ENCODE assay signal across 12 mouse cellular contexts in the genomic region with DNA sequence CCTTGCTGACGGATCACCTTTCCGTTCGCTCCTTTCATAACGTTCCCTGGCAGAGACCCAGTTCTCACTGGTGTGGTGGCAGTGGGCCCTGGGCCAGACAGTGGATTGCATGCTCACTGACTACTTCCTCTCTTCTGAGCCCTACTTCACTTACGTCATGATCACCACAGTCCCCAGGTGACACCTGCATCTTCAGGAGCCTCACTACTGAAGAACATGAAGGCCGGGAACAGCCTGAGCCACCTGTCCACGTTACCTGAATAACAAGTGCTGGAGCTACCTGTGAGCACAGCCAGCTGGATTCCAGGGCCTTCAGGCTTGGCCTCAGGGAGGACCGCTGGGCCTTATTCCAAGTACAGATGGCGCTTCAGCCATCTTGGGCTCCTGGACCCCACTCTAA. TPM values are rescaled to one million over a fixed set of nuclear protein-coding genes. Genes with fewer than 3 reads are reported as not detected.
DNase-seq lines count a peak whose midpoint lies in the region; ATAC-seq and TF ChIP-seq lines count a peak whose summit lies in the region.
"Had no signal": no experiment of that assay in that cellular context is flagged by ENCODE, and none has a peak within 500 bp of the region (broad histone marks: within the 10 kb centered on the region; RNA-seq: fewer than 3 reads in every experiment).

No protein-coding gene starts in this region.

- H3K36me3 ChIP-seq in lung, postnatal 0 days (ENCODE audit: insufficient read depth, low read length): no peaks in the 10 kb centered on the region
- no peaks in the 10 kb centered on the region for H3K36me3 ChIP-seq in midbrain, embryonic 16.5 days (ENCODE audit: control insufficient read depth, insufficient read depth, low read length)
- no peaks in the 10 kb centered on the region for H3K36me3 ChIP-seq in forebrain, embryonic 13.5 days (ENCODE audit: poor library complexity, severe bottlenecking)
- H3K36me3 ChIP-seq: liver, embryonic 12.5 days; neural tube, embryonic 13.5 days had no signal

- no peak overlapping the region for H3K4me3 ChIP-seq in lung, postnatal 0 days (ENCODE audit: low read depth, low read length)
- no peak overlapping the region for H3K4me3 ChIP-seq in midbrain, embryonic 16.5 days (ENCODE audit: low read depth, low read length)
- no peak overlapping the region for H3K4me3 ChIP-seq in forebrain, embryonic 13.5 days
- H3K4me3 ChIP-seq: liver, embryonic 12.5 days; neural tube, embryonic 13.5 days had no signal

- DNase-seq in heart, adult 11 months: peak; percentile 87
- DNase-seq in heart, postnatal 36 days: no peak
- DNase-seq in A20 (ENCODE audit: low read depth, low spot score): peak; percentile 26
- peak; percentile 50 for DNase-seq in cerebellum, adult 9-11 months
- peak; percentile 60 for DNase-seq in lung, postnatal 0 days (ENCODE audit: low spot score)
- DNase-seq in gastrocnemius, postnatal 10 days: no peak
- DNase-seq: heart, postnatal 4 days had no signal

- no peak for TF ChIP-seq CTCF in lung, postnatal 0 days (IDR thresholded peaks at IDR 0.05)

- H3K4me1 ChIP-seq in lung, postnatal 0 days (ENCODE audit: insufficient read depth, low read depth, low read length): peaks cover 11% of the 10 kb centered on the region; the same call in 1 of the 2 replicates
- 0 out of 2 replicates have a peak, but pooled peaks cover 2% of the 10 kb centered on the region for H3K4me1 ChIP-seq in midbrain, embryonic 16.5 days (ENCODE audit: control insufficient read depth, insufficient read depth, low read length)
- peaks cover 42% of the 10 kb centered on the region for H3K4me1 ChIP-seq in forebrain, embryonic 13.5 days

- intact Hi-C loops in heart, postnatal 36 days (cut with DNase I): loop anchor here (5.0 kb wide), 1 partner anchor 316 kb away; no protein-coding TSS in a partner anchor

- H3K27me3 ChIP-seq in lung, postnatal 0 days (replicated peaks; ENCODE audit: insufficient read depth, low read length): peaks cover 16% of the 10 kb centered on the region; the same call in 1 of the 2 replicates
- H3K27me3 ChIP-seq in midbrain, embryonic 16.5 days (ENCODE audit: control insufficient read depth, insufficient read depth, low read depth, low read length): no peaks in the 10 kb centered on the region; the same call in none of the 2 replicates
- peaks cover 20% of the 10 kb centered on the region for H3K27me3 ChIP-seq in forebrain, embryonic 13.5 days

- no peak overlapping the region for H3K27ac ChIP-seq in lung, postnatal 0 days (ENCODE audit: low read length)
- H3K27ac ChIP-seq in midbrain, embryonic 16.5 days (ENCODE audit: low read length): no peak overlapping the region
- no peak overlapping the region for H3K27ac ChIP-seq in forebrain, embryonic 13.5 days
- H3K27ac ChIP-seq: liver, embryonic 12.5 days; neural tube, embryonic 13.5 days had no signal

- no peak overlapping the region for H3K4me2 ChIP-seq in lung, postnatal 0 days (replicated peaks; ENCODE audit: low read depth, low read length)
- no peak overlapping the region for H3K4me2 ChIP-seq in midbrain, embryonic 16.5 days (ENCODE audit: low read length)
- no peak overlapping the region for H3K4me2 ChIP-seq in forebrain, embryonic 13.5 days
- H3K4me2 ChIP-seq: liver, embryonic 12.5 days; neural tube, embryonic 13.5 days had no signal

- TF ChIP-seq EP300 in lung, postnatal 0 days (IDR thresholded peaks at IDR 0.05): no peak

- 51% methylated on average over 9 of the region's 9 CpGs for WGBS in lung, postnatal 0 days
- 89% methylated on average over 9 of the region's 9 CpGs for WGBS in midbrain, embryonic 16.5 days
- WGBS in forebrain, embryonic 13.5 days: 69% methylated on average over 9 of the region's 9 CpGs

- H3K9me3 ChIP-seq in lung, postnatal 0 days (ENCODE audit: low read length): no peaks in the 10 kb centered on the region
- H3K9me3 ChIP-seq in midbrain, embryonic 16.5 days (replicated peaks; ENCODE audit: control insufficient read depth, low read length, poor library complexity, severe bottlenecking): no peaks in the 10 kb centered on the region
- no peaks in the 10 kb centered on the region for H3K9me3 ChIP-seq in forebrain, embryonic 13.5 days (replicated peaks)
- H3K9me3 ChIP-seq: liver, embryonic 12.5 days; neural tube, embryonic 13.5 days had no signal

- no peak for ATAC-seq in lung, postnatal 0 days
- ATAC-seq in midbrain, embryonic 16.5 days: no peak
- no peak for ATAC-seq in forebrain, embryonic 13.5 days
- ATAC-seq: intestine, postnatal 0 days; liver, embryonic 12.5 days had no signal

- H3K9ac ChIP-seq in lung, postnatal 0 days (replicated peaks; ENCODE audit: low read depth): no peak overlapping the region
- no peak overlapping the region for H3K9ac ChIP-seq in midbrain, embryonic 16.5 days (ENCODE audit: low read depth, low read length)
- H3K9ac ChIP-seq in forebrain, embryonic 13.5 days: no peak overlapping the region
- H3K9ac ChIP-seq: liver, embryonic 12.5 days; neural tube, embryonic 13.5 days had no signal

RNA-seq across cellular contexts. Expression of gene Tle3, which starts 24.1 kb away (rescaled TPM):
- total RNA-seq in heart, postnatal 36 days (2021): 10 to 100 TPM; 16.8 to 16.9 TPM
- polyA plus RNA-seq in lung, postnatal 0 days (2015; fragmentation: Nextera tagmentation; extraction: Ambion mirVana): 16.2 and 16.3 TPM in 2 replicates
- polyA plus RNA-seq in midbrain, embryonic 16.5 days (2015; fragmentation: Nextera tagmentation; extraction: Ambion mirVana): 27.4 and 29.7 TPM in 2 replicates
- 10 to 100 TPM; 20.5 to 25.6 TPM for total RNA-seq in gastrocnemius, postnatal 10 days (2021)
- polyA plus RNA-seq in forebrain, embryonic 13.5 days (2015; fragmentation: Nextera tagmentation; extraction: Ambion mirVana): 36.6 and 39.2 TPM in 2 replicates

Comparison
In these comparisons a context has a peak if more than half of its experiments do, and no peak if none do; other contexts are left out.
1. DNase-seq: peak in heart, adult 11 months (single experiment), A20 (single experiment), cerebellum, adult 9-11 months (single experiment) and lung, postnatal 0 days (single experiment); none in heart, postnatal 36 days (0 of 2) and gastrocnemius, postnatal 10 days (single experiment).